Mouse (Mus musculus): Measurements from ENCODE around the gene Padi3. TPM values are rescaled to one million over a fixed set of nuclear protein-coding genes. Genes with fewer than 3 reads are reported as not detected.
A peak's percentile ranks its signal among the peaks of the same experiment; 100 is the strongest.

Padi3 gene
- polyA plus RNA-seq, 1 experiment from 2014 or later = not detected

DNA sequence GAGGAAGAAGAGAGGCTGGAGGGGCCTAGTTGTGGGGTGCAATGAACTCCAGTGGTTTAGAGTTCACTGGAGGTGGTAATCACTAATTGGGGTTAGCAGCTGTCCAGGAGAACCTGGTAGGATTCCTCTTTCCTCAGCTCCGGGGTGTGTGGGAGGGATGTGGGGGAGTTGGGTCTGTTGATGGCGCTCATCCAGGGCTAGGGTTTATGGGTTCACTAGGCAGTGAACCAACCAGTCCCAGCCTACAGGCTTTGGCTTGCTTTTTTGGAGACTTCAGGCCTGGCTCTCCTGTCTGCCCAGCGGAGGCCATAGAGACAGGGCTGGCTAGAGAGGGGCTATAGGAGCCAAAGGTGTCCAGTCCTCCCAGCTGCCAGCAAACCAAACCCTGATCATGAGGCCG, 20.5 kb downstream of the Padi3 start:
- 87% methylated on average over 4 of the region's 4 CpGs for WGBS

DNA sequence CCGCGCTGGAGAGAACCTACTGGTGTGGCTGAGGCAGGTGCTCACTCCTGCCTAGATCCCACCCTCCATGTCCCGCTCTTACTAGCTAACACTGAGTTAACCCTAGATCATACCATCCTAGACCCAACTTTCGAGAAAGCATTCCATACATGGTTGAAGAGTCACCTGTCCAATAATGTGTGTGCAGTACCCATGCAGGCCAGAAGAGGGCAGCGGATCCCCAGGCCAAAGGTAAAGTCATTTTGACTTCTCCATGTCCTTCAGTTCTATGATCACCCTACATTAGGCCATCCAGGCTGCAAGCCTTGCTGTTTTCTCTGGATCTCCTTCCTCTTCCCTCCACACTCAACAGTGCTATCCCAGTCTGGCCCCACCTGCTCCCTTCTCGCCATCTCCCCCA, 21.5 kb downstream of the Padi3 start:
- no peak for ATAC-seq (ENCODE audit: low FRiP score, low read depth)
- H3K4me1 ChIP-seq = no peaks in the 10 kb centered on the region

More for the DNA sequence above, 20.5 kb downstream of the Padi3 start:
- Histone ChIP-seq H3K9ac (no peak overlapping the region), H3K4me3 (no peak overlapping the region), H3K4me1 (no peaks in the 10 kb centered on the region), H3K36me3 (no peaks in the 10 kb centered on the region), H3K9me3 (peaks cover 5% of the 10 kb centered on the region; the same call in 1 of the 2 replicates), H3K4me2 (replicated peaks) (no peak overlapping the region), H3K27me3 (replicated peaks) (no peaks in the 10 kb centered on the region), H3K27ac (no peak overlapping the region)
- no peak for ATAC-seq (ENCODE audit: low FRiP score, low read depth)

DNA sequence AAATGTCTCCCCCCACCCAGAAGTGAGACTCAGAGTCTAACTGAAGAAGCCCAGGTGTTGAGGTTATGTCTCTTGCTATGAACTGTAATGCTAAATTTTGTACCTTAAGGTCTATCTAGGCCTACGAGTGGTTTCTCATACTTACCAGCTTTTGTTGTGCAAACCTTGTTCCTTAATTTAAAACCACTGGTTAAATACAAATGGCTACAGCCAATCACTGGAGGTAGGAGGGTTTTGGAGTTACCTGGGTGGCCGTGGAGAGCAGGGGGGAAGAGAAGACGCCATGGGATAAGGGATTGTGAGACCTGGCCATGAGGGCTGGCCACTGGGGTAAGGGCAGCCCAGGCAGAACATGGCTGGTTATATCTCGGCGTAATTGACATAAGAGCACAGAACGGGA, 22.2 kb downstream of the Padi3 start:
- H3K4me2 ChIP-seq (replicated peaks) = no peak overlapping the region
- no peak for ATAC-seq (ENCODE audit: low FRiP score, low read depth)
- no peak overlapping the region for H3K4me3 ChIP-seq
- WGBS = 87% methylated on average over 6 of the region's 6 CpGs
- no peak overlapping the region for H3K9ac ChIP-seq
- H3K27me3 ChIP-seq (replicated peaks) = no peaks in the 10 kb centered on the region
- no peaks in the 10 kb centered on the region for H3K4me1 ChIP-seq
- H3K9me3 ChIP-seq = peaks cover 9% of the 10 kb centered on the region; the same call in 1 of the 2 replicates
- H3K36me3 ChIP-seq = no peaks in the 10 kb centered on the region
- H3K27ac ChIP-seq = no peak overlapping the region

More for the DNA sequence above, 21.5 kb downstream of the Padi3 start:
- peaks cover 9% of the 10 kb centered on the region; the same call in 1 of the 2 replicates for H3K9me3 ChIP-seq
- no peak overlapping the region for H3K9ac ChIP-seq
- no peak overlapping the region for H3K4me3 ChIP-seq
- H3K36me3 ChIP-seq = no peaks in the 10 kb centered on the region
- H3K27me3 ChIP-seq (replicated peaks) = no peaks in the 10 kb centered on the region
- 47% methylated on average over 6 of the region's 6 CpGs for WGBS
- no peak overlapping the region for H3K4me2 ChIP-seq (replicated peaks)
- no peak overlapping the region for H3K27ac ChIP-seq

DNA sequence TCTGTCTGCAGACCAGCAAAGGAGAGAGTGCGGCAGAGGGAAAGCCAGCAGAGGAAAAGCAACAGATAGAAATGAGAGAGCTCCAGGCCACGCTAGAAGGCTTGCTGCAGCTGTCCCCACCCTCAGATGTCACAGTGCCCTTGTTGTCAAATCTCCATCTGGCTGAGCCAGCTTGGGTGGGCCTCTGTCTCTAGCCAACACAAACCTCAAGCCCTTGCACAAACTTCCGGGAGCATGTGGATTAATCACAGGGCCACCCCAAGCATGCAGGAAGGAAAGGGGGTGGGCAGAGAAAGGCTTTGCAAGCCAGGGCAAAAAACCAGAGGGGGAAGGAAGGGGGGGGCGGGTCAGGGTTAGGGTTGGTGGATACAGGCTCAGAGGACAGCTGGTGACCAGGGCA, 23.0 kb downstream of the Padi3 start:
- WGBS = 78% methylated on average over 3 of the region's 4 CpGs
- ATAC-seq (ENCODE audit: low FRiP score, low read depth) = no peak
- H3K9me3 ChIP-seq = peaks cover 9% of the 10 kb centered on the region; the same call in 1 of the 2 replicates

GRCm38 (mm10) chr4:140785217-140785616, 25.2 kb downstream of the Padi3 start:
- H3K4me2 ChIP-seq (replicated peaks) = no peak overlapping the region
- H3K36me3 ChIP-seq = no peaks in the 10 kb centered on the region
- H3K9ac ChIP-seq = no peak overlapping the region
- peaks cover 9% of the 10 kb centered on the region; the same call in 1 of the 2 replicates for H3K9me3 ChIP-seq
- H3K4me3 ChIP-seq = no peak overlapping the region
- 83% methylated on average over 5 of the region's 5 CpGs for WGBS
- H3K27me3 ChIP-seq (replicated peaks) = no peaks in the 10 kb centered on the region
- ATAC-seq (ENCODE audit: low FRiP score, low read depth) = no peak
- no peak overlapping the region for H3K27ac ChIP-seq
- no peaks in the 10 kb centered on the region for H3K4me1 ChIP-seq

More for the DNA sequence above, 23.0 kb downstream of the Padi3 start:
- no peaks in the 10 kb centered on the region for H3K4me1 ChIP-seq
- no peaks in the 10 kb centered on the region for H3K36me3 ChIP-seq
- H3K9ac ChIP-seq = no peak overlapping the region
- H3K27me3 ChIP-seq (replicated peaks) = no peaks in the 10 kb centered on the region
- no peak overlapping the region for H3K4me2 ChIP-seq (replicated peaks)
- H3K4me3 ChIP-seq = no peak overlapping the region
- H3K27ac ChIP-seq = no peak overlapping the region

DNA sequence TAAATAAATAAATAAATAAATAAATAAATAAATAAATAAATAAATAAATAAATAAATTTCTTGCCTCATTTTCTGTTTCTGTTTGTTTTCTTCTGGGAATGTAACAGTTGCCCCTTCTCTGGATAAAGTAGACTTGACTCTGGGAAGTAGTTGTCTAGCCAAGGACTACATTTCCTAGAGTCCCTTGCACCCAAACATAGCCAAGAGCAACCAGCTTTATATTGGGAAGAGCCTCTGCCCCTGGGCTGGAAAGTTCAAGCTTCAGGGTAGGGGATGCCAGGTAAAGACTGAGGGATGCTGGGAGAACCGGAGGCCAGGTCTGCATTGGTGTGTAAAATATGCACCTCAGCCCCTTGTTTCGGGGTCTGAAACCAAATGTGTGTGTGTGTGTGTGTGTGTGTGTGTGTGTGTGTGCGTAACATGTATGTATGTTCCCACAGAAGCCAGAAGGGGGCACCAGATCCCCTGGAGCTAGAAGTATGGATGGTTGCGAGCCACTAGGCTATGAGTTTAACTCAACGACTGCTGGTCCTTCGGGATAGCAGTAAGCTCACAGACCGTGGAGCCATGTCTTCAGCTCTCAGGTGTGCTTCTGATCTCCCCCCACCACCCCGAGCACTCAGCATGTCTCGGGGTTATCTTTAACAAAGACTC, 26.0 kb downstream of the Padi3 start:
- WGBS = 92% methylated on average over 9 of the region's 9 CpGs
- no peak overlapping the region for H3K4me3 ChIP-seq
- H3K36me3 ChIP-seq = no peaks in the 10 kb centered on the region
- no peak overlapping the region for H3K27ac ChIP-seq
- no peak overlapping the region for H3K4me2 ChIP-seq (replicated peaks)
- ATAC-seq (ENCODE audit: low FRiP score, low read depth) = no peak
- H3K27me3 ChIP-seq (replicated peaks) = no peaks in the 10 kb centered on the region
- peaks cover 9% of the 10 kb centered on the region; the same call in 1 of the 2 replicates for H3K9me3 ChIP-seq
- H3K9ac ChIP-seq = no peak overlapping the region
- peaks cover 7% of the 10 kb centered on the region for H3K4me1 ChIP-seq

DNA sequence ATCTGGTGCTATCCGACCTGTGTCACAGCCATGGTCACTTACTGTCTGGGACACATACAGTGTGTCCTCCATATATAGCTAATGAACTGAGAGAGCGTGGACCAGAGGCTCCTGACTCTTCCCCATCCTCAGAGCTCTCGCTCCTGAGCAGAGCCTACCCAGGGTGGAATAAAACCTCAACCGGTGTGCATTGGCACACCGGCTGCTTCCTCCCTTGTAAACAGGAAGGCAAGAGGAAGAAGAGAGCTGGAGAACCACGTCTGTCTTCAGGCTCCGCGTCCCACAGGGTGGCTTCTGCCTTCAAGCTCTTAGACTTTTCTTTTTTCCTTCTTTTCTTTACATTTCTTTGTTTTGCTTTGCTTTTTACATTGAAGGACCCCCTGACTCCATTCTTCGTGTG, 27.6 kb downstream of the Padi3 start:
- H3K4me3 ChIP-seq = no peak overlapping the region
- no peaks in the 10 kb centered on the region for H3K36me3 ChIP-seq
- H3K27me3 ChIP-seq (replicated peaks) = no peaks in the 10 kb centered on the region
- ATAC-seq (ENCODE audit: low FRiP score, low read depth) = no peak
- H3K27ac ChIP-seq = no peak overlapping the region
- peaks cover 9% of the 10 kb centered on the region; the same call in 1 of the 2 replicates for H3K9me3 ChIP-seq
- H3K4me1 ChIP-seq = peaks cover 10% of the 10 kb centered on the region
- no peak overlapping the region for H3K4me2 ChIP-seq (replicated peaks)
- H3K9ac ChIP-seq = no peak overlapping the region
- WGBS = 92% methylated on average over 9 of the region's 9 CpGs

GRCm38 (mm10) chr4:140780507-140780906, 29.9 kb downstream of the Padi3 start:
- ATAC-seq (ENCODE audit: low FRiP score, low read depth) = no peak
- Histone ChIP-seq H3K4me3 (no peak overlapping the region), H3K4me1 (peaks cover 10% of the 10 kb centered on the region), H3K27ac (no peak overlapping the region), H3K9ac (no peak overlapping the region), H3K9me3 (0 out of 2 replicates have a peak, but pooled peaks cover 4% of the 10 kb centered on the region), H3K27me3 (replicated peaks) (no peaks in the 10 kb centered on the region), H3K36me3 (no peaks in the 10 kb centered on the region), H3K4me2 (replicated peaks) (no peak overlapping the region)
- 68% methylated on average over 14 of the region's 14 CpGs for WGBS

DNA sequence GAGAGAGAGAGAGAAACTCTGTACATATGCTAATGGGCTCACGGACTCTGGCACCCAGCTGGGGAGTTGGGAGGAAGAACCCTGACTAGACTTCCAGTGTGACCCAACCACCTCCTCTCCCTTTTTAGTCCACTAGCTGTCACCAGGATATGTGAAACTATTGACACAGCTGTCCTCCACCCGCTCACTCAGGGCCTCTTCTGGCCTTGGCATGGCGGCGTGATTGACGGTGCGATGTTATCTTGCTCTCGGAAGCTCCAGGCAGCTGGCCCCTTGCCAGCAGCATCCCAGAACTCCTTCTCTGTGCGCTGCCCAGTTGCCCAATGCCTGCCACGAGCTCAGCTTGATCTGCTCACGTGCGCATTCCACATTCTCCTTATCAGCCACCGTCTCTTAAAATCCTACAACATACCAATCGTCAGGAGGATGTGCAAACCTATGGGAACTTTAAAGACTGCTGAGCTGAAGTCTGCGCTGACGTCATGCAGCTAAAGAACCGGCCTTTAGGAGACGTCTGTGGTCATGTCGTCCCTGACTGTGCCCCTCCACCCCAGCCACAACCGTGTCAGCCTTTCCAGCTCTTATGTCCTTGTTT, 30.5 kb downstream of the Padi3 start:
- peaks cover 10% of the 10 kb centered on the region for H3K4me1 ChIP-seq
- no peak overlapping the region for H3K9ac ChIP-seq
- 0 out of 2 replicates have a peak, but pooled peaks cover 4% of the 10 kb centered on the region for H3K9me3 ChIP-seq
- H3K4me3 ChIP-seq = no peak overlapping the region
- H3K4me2 ChIP-seq (replicated peaks) = peak overlapping the region; percentile 23; the same call in 1 of the 2 replicates
- 42% methylated on average over 19 of the region's 19 CpGs for WGBS
- peak; percentile 58 for ATAC-seq (ENCODE audit: low FRiP score, low read depth)
- no peaks in the 10 kb centered on the region for H3K36me3 ChIP-seq
- H3K27ac ChIP-seq = no peak overlapping the region
- no peaks in the 10 kb centered on the region for H3K27me3 ChIP-seq (replicated peaks)

DNA sequence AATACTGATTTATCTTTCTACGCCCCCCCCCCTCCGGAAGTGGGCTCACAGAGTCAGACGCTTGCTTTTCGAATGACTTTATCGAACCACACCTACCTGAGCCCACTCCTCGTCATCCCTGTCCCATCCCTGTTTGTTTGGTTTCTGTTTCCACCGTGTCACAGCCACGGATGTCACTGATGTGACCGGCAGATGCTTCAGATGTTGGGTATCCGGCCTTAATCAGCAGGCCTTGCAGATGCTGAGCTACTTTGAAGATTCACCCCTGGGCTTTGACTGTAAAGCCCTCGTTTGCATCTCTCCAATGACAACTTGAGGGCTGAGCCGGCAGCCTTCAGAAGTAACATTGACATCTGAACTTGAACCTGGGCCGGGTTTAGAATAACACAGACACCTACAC, 33.8 kb downstream of the Padi3 start:
- H3K36me3 ChIP-seq = no peaks in the 10 kb centered on the region
- H3K4me1 ChIP-seq = peaks cover 16% of the 10 kb centered on the region
- H3K9me3 ChIP-seq = no peaks in the 10 kb centered on the region
- no peak overlapping the region for H3K4me3 ChIP-seq
- no peaks in the 10 kb centered on the region for H3K27me3 ChIP-seq (replicated peaks)
- WGBS = 73% methylated on average over 13 of the region's 13 CpGs
- no peak for ATAC-seq (ENCODE audit: low FRiP score, low read depth)
- no peak overlapping the region for H3K27ac ChIP-seq
- H3K4me2 ChIP-seq (replicated peaks) = no peak overlapping the region
- no peak overlapping the region for H3K9ac ChIP-seq

- Histone ChIP-seq H3K9ac (no peak overlapping the region), H3K27ac (no peak overlapping the region), H3K9me3 (no peaks in the 10 kb centered on the region), H3K4me2 (replicated peaks) (no peak overlapping the region), H3K36me3 (no peaks in the 10 kb centered on the region), H3K27me3 (replicated peaks) (no peaks in the 10 kb centered on the region), H3K4me1 (peaks cover 16% of the 10 kb centered on the region), H3K4me3 (no peak overlapping the region)
- ATAC-seq (ENCODE audit: low FRiP score, low read depth) = no peak
- 91% methylated on average over 10 of the region's 10 CpGs for WGBS
Measured at GRCm38 (mm10) chr4:140775876-140776275, 34.6 kb downstream of the Padi3 start.

DNA sequence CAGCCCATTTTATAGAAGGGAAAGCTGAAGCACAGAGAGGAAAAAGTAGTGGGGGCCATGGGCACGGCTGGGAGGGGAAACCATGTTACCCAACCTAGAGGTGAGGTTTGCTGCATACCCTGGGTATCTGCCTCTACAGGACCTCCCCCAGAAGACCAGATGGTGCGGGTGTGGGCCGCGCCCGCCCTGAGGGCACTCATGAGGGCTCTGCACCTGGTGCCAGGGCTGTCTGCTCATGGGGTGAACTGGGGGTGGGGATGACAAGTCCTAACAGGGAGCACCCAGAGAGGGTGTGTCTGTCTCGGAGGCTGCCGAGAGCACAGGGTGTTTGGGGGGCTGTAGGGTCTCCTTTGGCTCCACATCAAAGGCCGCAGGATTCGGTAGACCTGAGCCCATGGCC, 35.6 kb downstream of the Padi3 start:
- no peak overlapping the region for H3K9ac ChIP-seq
- no peaks in the 10 kb centered on the region for H3K27me3 ChIP-seq (replicated peaks)
- peak; percentile 14; the same call in 1 of the 2 replicates for ATAC-seq (ENCODE audit: low FRiP score, low read depth)
- H3K27ac ChIP-seq = no peak overlapping the region
- H3K4me1 ChIP-seq = peaks cover 18% of the 10 kb centered on the region
- H3K4me2 ChIP-seq (replicated peaks) = no peak overlapping the region
- H3K4me3 ChIP-seq = no peak overlapping the region
- H3K36me3 ChIP-seq = no peaks in the 10 kb centered on the region
- 86% methylated on average over 9 of the region's 9 CpGs for WGBS
- H3K9me3 ChIP-seq = no peaks in the 10 kb centered on the region

Measured in neural tube, embryonic 12.5 days (tissue).